Mouse (Mus musculus) heart, postnatal 0 days (tissue): ENCODE measurements around the gene Nat8f1.
A peak's percentile ranks its signal among the peaks of the same experiment; 100 is the strongest.
"Not testable (repeated sequence)": the region's sequence is repeated elsewhere in the genome, so short reads cannot be mapped to it uniquely, and the experiment has no call there.

Source experiments
- CTCF ChIP-seq: IDR thresholded peaks from 2 replicates; pipeline ENCODE4 v1.5.1; 2016; ENCODE audit warnings: antibody characterized with exemption, control low read depth, low read depth
- EP300 ChIP-seq: IDR thresholded peaks from 2 replicates; pipeline ENCODE4 v1.6.1; 2016; ENCODE audit warnings: antibody characterized with exemption, low read depth

DNA sequence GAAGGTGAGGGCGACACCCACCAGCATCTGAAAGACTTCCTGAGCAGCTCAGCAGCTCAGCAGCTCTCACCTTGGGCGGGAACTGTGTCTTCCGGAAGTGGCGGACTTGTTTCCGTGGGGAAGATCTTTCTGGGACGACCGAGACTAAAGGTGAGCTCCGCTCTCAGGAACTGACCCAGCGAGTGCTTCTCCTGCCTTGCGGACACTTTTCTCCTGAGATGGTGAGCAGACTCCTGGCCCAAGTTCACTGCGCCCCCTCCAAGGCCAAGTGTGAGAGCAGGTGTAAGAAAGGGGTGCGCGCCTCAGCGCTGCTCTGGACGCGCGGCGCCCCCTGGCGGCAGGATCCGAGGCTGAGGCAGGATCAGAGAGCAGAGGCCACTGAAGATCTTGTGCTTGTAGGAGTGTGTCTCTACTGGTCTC, 10.8 kb downstream of the Nat8f1 start, which contains the start of gene Nat8f4:
- peak; percentile 72 for TF ChIP-seq CTCF
- TF ChIP-seq EP300 = not testable (repeated sequence)
